Mouse (Mus musculus): Measurements from ENCODE around the gene Tead1.

DNA sequence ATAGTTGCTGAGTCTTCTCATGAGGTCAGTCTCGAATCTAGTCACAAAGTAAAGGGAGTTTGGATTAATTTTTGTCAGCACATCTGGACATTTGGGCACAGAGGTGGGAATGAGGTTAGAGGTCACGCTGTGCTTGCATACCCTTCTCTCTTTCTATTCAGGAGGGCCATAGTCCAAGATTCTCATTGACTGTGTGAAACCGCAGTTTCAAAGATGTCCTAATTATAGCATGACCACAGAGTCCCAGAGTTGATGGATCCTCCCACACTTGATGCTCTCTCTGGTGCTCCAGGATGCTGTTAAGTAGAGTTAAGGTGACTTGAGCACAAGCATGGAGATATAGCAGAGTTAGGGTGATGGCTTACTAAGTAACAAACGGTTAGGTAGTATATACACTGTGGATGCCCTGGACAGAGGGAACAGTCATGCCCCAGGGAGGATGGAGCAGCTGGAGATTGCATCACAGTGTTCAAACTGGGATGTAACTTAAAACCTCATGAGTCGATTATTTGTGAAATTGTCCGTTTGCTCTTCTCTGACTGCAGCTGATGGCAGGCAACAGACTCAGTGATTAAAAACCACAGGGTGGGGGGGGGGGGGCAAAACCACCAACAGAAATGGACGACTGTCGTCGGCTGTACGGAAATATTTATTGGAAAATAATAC lies 238.6 kb downstream of the Tead1 start:
- no peak for TF ChIP-seq CTCF (IDR thresholded peaks at IDR 0.05; ENCODE audit: low read depth)
- no peak for TF ChIP-seq EP300 (IDR thresholded peaks at IDR 0.05; ENCODE audit: low read depth)

All from liver, postnatal 0 days (tissue).